Mouse (Mus musculus) bone marrow, adult 2 months (tissue): Measurements from ENCODE around the gene Lrguk.

Experiments
- CTCF ChIP-seq: fragments of 200-500 bp; IDR thresholded peaks from 2 replicates; pipeline ENCODE4 v1.5.1; 2011; ENCODE audit warnings: low read length, control low read depth; ENCODE audit not compliant: control insufficient read depth, insufficient read depth
- POLR2A ChIP-seq: fragments of 200-500 bp; IDR thresholded peaks from 2 replicates; pipeline ENCODE4 v1.6.1; 2011; ENCODE audit warnings: low read depth, mild to moderate bottlenecking, control low read depth, low read length, borderline replicate concordance; ENCODE audit not compliant: control insufficient read depth

DNA sequence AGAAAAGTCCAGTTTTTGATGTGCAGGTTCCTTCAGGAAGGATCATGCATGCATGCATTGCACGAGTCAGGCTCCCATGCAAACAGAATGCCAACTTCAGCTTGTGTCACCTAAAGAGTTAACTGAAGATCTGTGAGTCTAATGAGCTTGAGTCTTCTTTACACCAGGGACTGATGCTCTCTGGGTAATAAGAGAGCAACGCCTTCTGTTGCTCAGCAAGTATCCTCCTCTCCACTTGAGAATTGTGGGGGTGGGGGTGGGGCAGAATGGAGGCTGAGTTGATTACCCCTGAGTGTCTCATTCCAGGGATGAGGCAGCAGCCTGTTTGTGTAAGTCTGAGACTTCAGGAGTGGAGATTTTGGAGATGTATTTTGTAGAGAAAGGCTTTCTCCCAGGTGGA lies 20.2 kb downstream of the Lrguk start:
- no peak for TF ChIP-seq CTCF
- TF ChIP-seq POLR2A = no peak
